Mouse (Mus musculus) embryonic facial prominence, embryonic 15.5 days (tissue): ENCODE data around the gene Gm3642. TPM values are rescaled to one million over a fixed set of nuclear protein-coding genes. Genes with fewer than 3 reads are reported as not detected.
"Not testable (repeated sequence)": the region's sequence is repeated elsewhere in the genome, so short reads cannot be mapped to it uniquely, and the experiment has no call there.

Experiments
- ATAC-seq: fragments of 200-750 bp; cut with Nextera tagmentation; 2 replicates; pipeline ENCODE4 v1.8.0; 2017; ENCODE audit warnings: low read depth, moderate TSS enrichment; ENCODE audit not compliant: insufficient number of reproducible peaks, low FRiP score, low TSS enrichment
- H3K27ac ChIP-seq: fragments of 300-500 bp; sonication (generic); replicated peaks from 2 replicates; pipeline ENCODE4 v1.5.1; 2015; ENCODE audit warnings: mild to moderate bottlenecking, inconsistent platforms
- H3K27me3 ChIP-seq: fragments of 300-500 bp; sonication (generic); 2 replicates; pipeline ENCODE4 v1.6.1; 2015; ENCODE audit warnings: inconsistent platforms
- H3K36me3 ChIP-seq: fragments of 300-500 bp; sonication (generic); 2 replicates; pipeline ENCODE4 v1.6.1; 2015; ENCODE audit warnings: mild to moderate bottlenecking, inconsistent platforms
- H3K4me1 ChIP-seq: fragments of 300-500 bp; sonication (generic); 2 replicates; pipeline ENCODE4 v1.6.1; 2015; ENCODE audit warnings: inconsistent platforms
- H3K4me2 ChIP-seq: fragments of 300-500 bp; sonication (generic); replicated peaks from 2 replicates; pipeline ENCODE4 v1.6.1; 2015; ENCODE audit warnings: mild to moderate bottlenecking, inconsistent platforms
- H3K4me3 ChIP-seq: fragments of 300-500 bp; sonication (generic); replicated peaks from 2 replicates; pipeline ENCODE4 v1.5.1; 2015; ENCODE audit warnings: mild to moderate bottlenecking, inconsistent platforms
- H3K9ac ChIP-seq: fragments of 300-500 bp; sonication (generic); 2 replicates; pipeline ENCODE4 v1.6.1; 2015; ENCODE audit warnings: inconsistent platforms
- H3K9me3 ChIP-seq: fragments of 300-500 bp; sonication (generic); replicated peaks from 2 replicates; pipeline ENCODE4 v1.6.1; 2016; ENCODE audit warnings: inconsistent platforms
- WGBS: fragments of 180-500 bp; shearing (Covaris S2); methylation state at CpG from one replicate; pipeline ENCODE4 v1.1.7; 2015; 5-methylcytosine and 5-hydroxymethylcytosine counted together
- polyA plus RNA-seq: library from polyadenylated mRNA; unstranded; fragments of >200 nt; fragmentation: Nextera tagmentation; extraction: Ambion mirVana; gene quantifications from 2 replicates; pipeline ENCODE4 v1.2.1, GENCODE M21; 2015

The Gm3642 gene
- polyA plus RNA-seq = not detected in 2 replicates

- not testable (repeated sequence) for H3K27ac ChIP-seq, ATAC-seq, H3K4me3 ChIP-seq, H3K9ac ChIP-seq, H3K36me3 ChIP-seq, H3K9me3 ChIP-seq, H3K4me2 ChIP-seq, H3K27me3 ChIP-seq, H3K4me1 ChIP-seq
- no CpG with 5 or more reads among the region's 3 CpGs for WGBS
Observed at GRCm38 (mm10) chr14:6840211-6840610, at the start of gene Gm3642. TSS of gene Gm3642 (minus strand) at chr14:6840311.

DNA sequence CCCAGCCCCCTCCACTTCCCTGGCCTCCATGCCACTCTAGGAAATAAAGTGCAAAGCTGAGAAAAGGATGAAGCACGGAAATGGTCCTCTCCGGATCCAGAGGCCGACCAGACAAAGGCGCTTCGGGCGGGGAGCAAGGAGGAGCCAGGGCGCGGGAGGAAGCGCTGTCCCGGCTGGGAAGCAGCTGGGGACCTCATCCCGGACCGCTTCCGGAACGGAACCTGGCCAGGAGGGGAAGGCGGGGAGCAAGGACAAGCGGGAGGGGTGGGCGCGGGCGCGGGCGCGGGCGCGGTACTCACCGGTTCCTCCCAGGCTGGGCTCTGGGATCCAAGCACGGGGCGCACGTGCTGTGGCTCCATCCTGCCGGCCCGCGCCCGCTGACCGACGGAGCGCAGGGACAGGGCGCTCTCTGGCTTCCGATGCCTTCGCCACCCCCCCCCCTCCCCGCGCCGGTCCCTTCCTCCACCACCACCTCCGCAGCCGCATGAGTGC lies 49.5 kb upstream of the Gm3642 start, which contains the start of gene Gm3667:
Gene Gm3667 (minus strand): TSS at position 442 of the 492 bp plus-strand sequence.
- 2% methylated on average over 25 of the region's 43 CpGs for WGBS
- H3K4me1 ChIP-seq, ATAC-seq, H3K27me3 ChIP-seq, H3K9ac ChIP-seq, H3K36me3 ChIP-seq, H3K27ac ChIP-seq, H3K9me3 ChIP-seq: not testable (repeated sequence)
- Histone ChIP-seq H3K4me2 (peak within 1 kb of the TSS; percentile 63), H3K4me3 (peak within 1 kb of the TSS; percentile 42)

DNA sequence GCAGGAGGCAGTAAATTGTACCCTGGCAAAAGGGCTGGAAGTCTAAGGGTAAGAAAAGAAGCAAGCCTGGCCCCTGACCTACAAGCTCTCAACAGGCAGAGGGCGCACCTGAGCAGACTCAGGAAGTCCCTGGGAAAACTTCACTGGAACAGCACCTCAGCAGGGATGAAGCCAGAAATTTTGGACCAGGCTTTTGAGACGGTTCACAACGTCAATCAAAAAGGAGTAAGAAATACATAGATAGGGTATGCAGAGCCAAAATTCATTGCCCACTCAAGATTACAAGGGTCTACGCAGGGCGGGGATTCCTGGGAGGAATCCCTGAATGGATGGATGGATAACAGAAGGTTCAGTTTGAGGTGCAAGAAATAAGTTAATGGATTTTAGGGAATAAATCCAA lies 48.7 kb upstream of the Gm3642 start:
- WGBS = 4% methylated on average over 4 of the region's 5 CpGs
- peak overlapping the region; percentile 42; the same call in 1 of the 2 replicates for H3K4me3 ChIP-seq
- ATAC-seq = not testable (repeated sequence)

GRCm38 (mm10) chr14:6823297-6823696 lies 16.8 kb downstream of the Gm3642 start:
- not testable (repeated sequence) for H3K27ac ChIP-seq, H3K9me3 ChIP-seq, H3K36me3 ChIP-seq, H3K9ac ChIP-seq, ATAC-seq, H3K4me1 ChIP-seq, H3K4me3 ChIP-seq, H3K27me3 ChIP-seq, H3K4me2 ChIP-seq
- WGBS = 91% methylated on average over 3 of the region's 3 CpGs

More for the DNA sequence above, 48.7 kb upstream of the Gm3642 start:
- H3K9ac ChIP-seq, H3K9me3 ChIP-seq, H3K27ac ChIP-seq, H3K36me3 ChIP-seq, H3K27me3 ChIP-seq, H3K4me1 ChIP-seq: not testable (repeated sequence)
- peak overlapping the region; percentile 63 for H3K4me2 ChIP-seq

Other genes starting within 250 kb of the Gm3642 start
- 0.24 TPM in 1 of 2 replicates, not detected in the other for gene Gm3629, start 249.7 kb downstream of the Gm3642 start, polyA plus RNA-seq
- gene Gm3460, start 217.9 kb downstream of the Gm3642 start, polyA plus RNA-seq = not detected in 2 replicates
- not detected in 2 replicates for gene Gm10251, start 156.1 kb downstream of the Gm3642 start, polyA plus RNA-seq
- gene Gm8050, start 120.1 kb downstream of the Gm3642 start, polyA plus RNA-seq = not detected in 2 replicates
- 3.0 and 3.2 TPM in 2 replicates for gene Gm3636, start 98.0 kb downstream of the Gm3642 start, polyA plus RNA-seq
- not detected in 2 replicates for gene Gm8362, start 65.9 kb downstream of the Gm3642 start, polyA plus RNA-seq
- gene Gm3667, start 49.7 kb upstream of the Gm3642 start, polyA plus RNA-seq = 0.12 and 0.51 TPM in 2 replicates
- not detected in 2 replicates for gene Gm6356, start 133.5 kb upstream of the Gm3642 start, polyA plus RNA-seq
- 0.56 and 0.59 TPM in 2 replicates for gene Gm10406, start 187.1 kb upstream of the Gm3642 start, polyA plus RNA-seq
- not detected in 2 replicates for gene Gm3685, start 204.7 kb upstream of the Gm3642 start, polyA plus RNA-seq